Mouse (Mus musculus): Measurements from ENCODE around the gene Cst7.

- TF ChIP-seq POLR2A (IDR thresholded peaks at IDR 0.05; ENCODE audit: borderline replicate concordance, extremely low read depth, insufficient read depth, insufficient read length, poor library complexity, severe bottlenecking) (no peak), CTCF (IDR thresholded peaks at IDR 0.05; ENCODE audit: borderline replicate concordance, extremely low read depth, insufficient read depth, insufficient read length) (peak; percentile 57; the same call in 1 of the 2 replicates)
Measured at GRCm38 (mm10) chr2:150558568-150558967, 11.6 kb upstream of the Cst7 start.

Measured in brain, embryonic 14.5 days (tissue).